Mouse (Mus musculus) forebrain, embryonic 11.5 days (tissue): ENCODE measurements around the gene Ly6g6d. TPM values are rescaled to one million over a fixed set of nuclear protein-coding genes. Genes with fewer than 3 reads are reported as not detected.
A peak's percentile ranks its signal among the peaks of the same experiment; 100 is the strongest.

Source experiments
- ATAC-seq: fragments of 200-750 bp; cut with Nextera tagmentation; replicated peaks from 2 replicates; pipeline ENCODE4 v1.8.0; 2017; ENCODE audit warnings: moderate TSS enrichment; ENCODE audit not compliant: low FRiP score
- DNase-seq: peaks from one replicate; pipeline ENCODE4 v3.0.0-alpha.2; 2017; ENCODE audit warnings: low spot score
- H3K27ac ChIP-seq: fragments of 300-500 bp; sonication (generic); 2 replicates; pipeline ENCODE4 v1.5.1; 2014; ENCODE audit warnings: low read depth, low read length
- H3K27me3 ChIP-seq: fragments of 300-500 bp; sonication (generic); 2 replicates; pipeline ENCODE4 v1.6.1; 2014; ENCODE audit warnings: mild to moderate bottlenecking, low read length, mixed read lengths; ENCODE audit not compliant: control insufficient read depth, insufficient read depth
- H3K36me3 ChIP-seq: fragments of 300-500 bp; sonication (generic); 2 replicates; pipeline ENCODE4 v1.6.1; 2014; ENCODE audit warnings: mild to moderate bottlenecking, low read length, moderate library complexity, mixed read lengths; ENCODE audit not compliant: control insufficient read depth, insufficient read depth
- H3K4me1 ChIP-seq: fragments of 300-500 bp; sonication (generic); replicated peaks from 2 replicates; pipeline ENCODE4 v1.6.1; 2014; ENCODE audit warnings: low read length, mixed read lengths; ENCODE audit not compliant: control insufficient read depth, insufficient read depth
- H3K4me2 ChIP-seq: fragments of 300-500 bp; sonication (generic); 2 replicates; pipeline ENCODE4 v1.6.1; 2014; ENCODE audit warnings: low read depth, mild to moderate bottlenecking, low read length, moderate library complexity, mixed read lengths; ENCODE audit not compliant: severe bottlenecking
- H3K4me3 ChIP-seq: fragments of 300-500 bp; sonication (generic); 2 replicates; pipeline ENCODE4 v1.5.1; 2014; ENCODE audit warnings: low read depth, low read length
- H3K9ac ChIP-seq: fragments of 300-500 bp; sonication (generic); 2 replicates; pipeline ENCODE4 v1.6.1; 2014; ENCODE audit warnings: low read length
- H3K9me3 ChIP-seq: fragments of 300-500 bp; sonication (generic); 2 replicates; pipeline ENCODE4 v1.6.1; 2016; ENCODE audit warnings: low read length, mixed read lengths; ENCODE audit not compliant: control insufficient read depth
- WGBS: fragments of 180-500 bp; shearing (Covaris S2); extraction: QIAGEN DNeasy Blood & Tissue Kit; methylation state at CpG from one replicate; pipeline ENCODE4 v1.1.7; 2014; 5-methylcytosine and 5-hydroxymethylcytosine counted together
- polyA plus RNA-seq: library from polyadenylated mRNA; unstranded; fragments of >200 nt; fragmentation: Nextera tagmentation; extraction: Ambion mirVana; gene quantifications from 2 replicates; pipeline ENCODE4 v1.2.1, GENCODE M21; 2014

Gene Ly6g6d
- polyA plus RNA-seq, 1 experiment from 2014 or later: 1.8 TPM

GRCm38 (mm10) chr17:35080710-35081109 lies 2.8 kb upstream of the Ly6g6d start:
- Histone ChIP-seq H3K36me3 (no peaks in the 10 kb centered on the region), H3K9ac (no peak overlapping the region), H3K27me3 (no peaks in the 10 kb centered on the region), H3K4me3 (no peak overlapping the region), H3K27ac (no peak overlapping the region), H3K4me2 (no peak overlapping the region), H3K9me3 (no peaks in the 10 kb centered on the region), H3K4me1 (peaks cover 11% of the 10 kb centered on the region; the same call in 1 of the 2 replicates)
- no peak for ATAC-seq
- no peak for DNase-seq
- WGBS: 74% methylated on average over 4 of the region's 4 CpGs

- no peak overlapping the region for H3K9ac ChIP-seq
- peaks cover 11% of the 10 kb centered on the region; the same call in 1 of the 2 replicates for H3K4me1 ChIP-seq
- ATAC-seq (no peak), DNase-seq (no peak)
- H3K27me3 ChIP-seq: no peaks in the 10 kb centered on the region
- 66% methylated on average over 6 of the region's 6 CpGs for WGBS
- H3K9me3 ChIP-seq: no peaks in the 10 kb centered on the region
- no peak overlapping the region for H3K4me2 ChIP-seq
- H3K27ac ChIP-seq: no peak overlapping the region
- H3K36me3 ChIP-seq: no peaks in the 10 kb centered on the region
- no peak overlapping the region for H3K4me3 ChIP-seq
These were observed 2.4 kb upstream of the Ly6g6d start for GRCm38 (mm10) chr17:35080248-35080647.

GRCm38 (mm10) chr17:35079778-35080177 lies 1.9 kb upstream of the Ly6g6d start:
- Histone ChIP-seq H3K4me3 (no peak overlapping the region), H3K4me2 (no peak overlapping the region), H3K9me3 (no peaks in the 10 kb centered on the region), H3K27me3 (no peaks in the 10 kb centered on the region), H3K27ac (no peak overlapping the region), H3K4me1 (peaks cover 11% of the 10 kb centered on the region; the same call in 1 of the 2 replicates), H3K36me3 (no peaks in the 10 kb centered on the region), H3K9ac (no peak overlapping the region)
- WGBS: 71% methylated on average over 9 of the region's 9 CpGs
- ATAC-seq (no peak), DNase-seq (no peak)

GRCm38 (mm10) chr17:35077285-35077684 lies 580 bp downstream of the Ly6g6d start:
- Histone ChIP-seq H3K27me3 (no peaks in the 10 kb centered on the region), H3K36me3 (no peaks in the 10 kb centered on the region), H3K9ac (peak overlapping the region; percentile 45), H3K4me1 (peaks cover 11% of the 10 kb centered on the region; the same call in 1 of the 2 replicates), H3K9me3 (no peaks in the 10 kb centered on the region), H3K4me2 (peak overlapping the region; percentile 41), H3K4me3 (no peak overlapping the region), H3K27ac (no peak overlapping the region)
- 54% methylated on average over 2 of the region's 2 CpGs for WGBS
- DNase-seq (no peak), ATAC-seq (no peak)

- Histone ChIP-seq H3K9ac (peak within 1 kb of the TSS; percentile 45), H3K4me3 (no peak within 1 kb of the TSS), H3K4me2 (peak within 1 kb of the TSS; percentile 41), H3K27ac (no peak within 1 kb of the TSS), H3K27me3 (no peaks in the 10 kb centered on the region), H3K4me1 (peaks cover 11% of the 10 kb centered on the region; the same call in 1 of the 2 replicates), H3K9me3 (no peaks in the 10 kb centered on the region), H3K36me3 (no peaks in the 10 kb centered on the region)
- DNase-seq (no peak), ATAC-seq (no peak)
- 22% methylated on average over 10 of the region's 10 CpGs for WGBS
These were observed 1.2 kb downstream of the Ly6g6d start, which contains the start of gene Ly6g6e for GRCm38 (mm10) chr17:35076507-35077176. TSS of gene Ly6g6e (plus strand) at chr17:35076902.

GRCm38 (mm10) chr17:35074097-35074496 lies 3.8 kb downstream of the Ly6g6d start:
- 58% methylated on average over 17 of the region's 17 CpGs for WGBS
- H3K27ac ChIP-seq: no peak overlapping the region
- H3K36me3 ChIP-seq: no peaks in the 10 kb centered on the region
- H3K4me1 ChIP-seq: peaks cover 11% of the 10 kb centered on the region; the same call in 1 of the 2 replicates
- ATAC-seq (no peak), DNase-seq (no peak)
- no peaks in the 10 kb centered on the region for H3K27me3 ChIP-seq
- no peak overlapping the region for H3K4me2 ChIP-seq
- H3K9me3 ChIP-seq: no peaks in the 10 kb centered on the region
- no peak overlapping the region for H3K9ac ChIP-seq
- no peak overlapping the region for H3K4me3 ChIP-seq

GRCm38 (mm10) chr17:35071454-35071853 lies 6.4 kb downstream of the Ly6g6d start:
- ATAC-seq (no peak), DNase-seq (no peak)
- Histone ChIP-seq H3K4me2 (no peak overlapping the region), H3K27ac (no peak overlapping the region), H3K36me3 (no peaks in the 10 kb centered on the region), H3K4me3 (no peak overlapping the region), H3K9me3 (no peaks in the 10 kb centered on the region), H3K9ac (no peak overlapping the region), H3K4me1 (peaks cover 4% of the 10 kb centered on the region; the same call in 1 of the 2 replicates), H3K27me3 (peaks cover 2% of the 10 kb centered on the region; the same call in 1 of the 2 replicates)
- WGBS: 87% methylated on average over 9 of the region's 9 CpGs

GRCm38 (mm10) chr17:35070556-35071229 lies 7.2 kb downstream of the Ly6g6d start:
- Histone ChIP-seq H3K36me3 (no peaks in the 10 kb centered on the region), H3K9me3 (no peaks in the 10 kb centered on the region), H3K9ac (no peak overlapping the region), H3K27me3 (peaks cover 9% of the 10 kb centered on the region), H3K4me1 (no peaks in the 10 kb centered on the region; the same call in 1 of the 2 replicates), H3K4me3 (no peak overlapping the region), H3K27ac (no peak overlapping the region), H3K4me2 (no peak overlapping the region)
- WGBS: 63% methylated on average over 6 of the region's 6 CpGs
- ATAC-seq (no peak), DNase-seq (no peak)
